Mouse (Mus musculus): ENCODE measurements around the gene Pik3cd.

DNA sequence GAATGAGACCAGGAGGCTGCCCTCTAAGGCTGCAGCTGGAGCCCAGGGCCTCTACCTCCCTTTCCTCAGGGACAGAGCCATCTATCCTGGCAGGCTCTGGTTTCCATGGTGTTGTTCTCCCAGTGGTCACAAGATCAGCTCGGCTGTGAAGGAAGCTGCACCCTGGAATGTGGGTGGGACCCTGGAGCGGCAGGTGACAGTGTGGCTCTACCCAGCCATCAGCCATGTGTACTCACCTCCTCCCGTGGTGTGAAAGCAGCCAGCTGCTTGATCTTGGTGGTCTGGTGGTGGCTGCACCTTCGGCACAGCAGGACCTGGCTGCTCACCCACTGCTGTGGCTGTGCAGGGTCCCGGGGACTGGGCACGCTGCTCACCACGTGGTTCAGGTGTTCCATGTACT lies 28.5 kb upstream of the Pik3cd start:
- no peak for TF ChIP-seq CTCF (conservative IDR thresholded peaks at IDR 0.05 in 1 of 2, IDR thresholded peaks at IDR 0.05 in 1 of 2; ENCODE audit: low read depth in 2 of 2, low read length in 2 of 2)
- TF ChIP-seq ZNF384 (IDR thresholded peaks at IDR 0.05; ENCODE audit: low read depth, low read length), result no peak
- no peak for TF ChIP-seq TBP (conservative IDR thresholded peaks at IDR 0.05; ENCODE audit: low read depth, low read length)
- no peak for TF ChIP-seq E2F4 (IDR thresholded peaks at IDR 0.05; ENCODE audit: insufficient replicate concordance, low read depth, low read length)
- no peak for TF ChIP-seq JUND (conservative IDR thresholded peaks at IDR 0.05; ENCODE audit: low read depth, low read length)
- TF ChIP-seq NRF1 (IDR thresholded peaks at IDR 0.05; ENCODE audit: low read depth, low read length), result no peak
- TF ChIP-seq POLR2A (IDR thresholded peaks at IDR 0.05; ENCODE audit: low read depth, low read length), result no peak
- TF ChIP-seq USF1 (IDR thresholded peaks at IDR 0.05; ENCODE audit: low read depth, low read length), result no peak
- TF ChIP-seq GABPA (IDR thresholded peaks at IDR 0.05; ENCODE audit: insufficient replicate concordance, low read depth, low read length), result no peak
- TF ChIP-seq ELF1 (IDR thresholded peaks at IDR 0.05; ENCODE audit: low read depth, low read length), result no peak
- TF ChIP-seq ZMIZ1 (IDR thresholded peaks at IDR 0.05; ENCODE audit: low read depth, low read length), result no peak
- no peak for TF ChIP-seq USF2 (conservative IDR thresholded peaks at IDR 0.05; ENCODE audit: low read depth, low read length)
- no peak for TF ChIP-seq EP300 (IDR thresholded peaks at IDR 0.05; ENCODE audit: low read length)
- no peak for TF ChIP-seq MYC (IDR thresholded peaks at IDR 0.05; ENCODE audit: low read depth, low read length)
